ENCODE assay signal across 8 mouse cellular contexts in the genomic region with DNA sequence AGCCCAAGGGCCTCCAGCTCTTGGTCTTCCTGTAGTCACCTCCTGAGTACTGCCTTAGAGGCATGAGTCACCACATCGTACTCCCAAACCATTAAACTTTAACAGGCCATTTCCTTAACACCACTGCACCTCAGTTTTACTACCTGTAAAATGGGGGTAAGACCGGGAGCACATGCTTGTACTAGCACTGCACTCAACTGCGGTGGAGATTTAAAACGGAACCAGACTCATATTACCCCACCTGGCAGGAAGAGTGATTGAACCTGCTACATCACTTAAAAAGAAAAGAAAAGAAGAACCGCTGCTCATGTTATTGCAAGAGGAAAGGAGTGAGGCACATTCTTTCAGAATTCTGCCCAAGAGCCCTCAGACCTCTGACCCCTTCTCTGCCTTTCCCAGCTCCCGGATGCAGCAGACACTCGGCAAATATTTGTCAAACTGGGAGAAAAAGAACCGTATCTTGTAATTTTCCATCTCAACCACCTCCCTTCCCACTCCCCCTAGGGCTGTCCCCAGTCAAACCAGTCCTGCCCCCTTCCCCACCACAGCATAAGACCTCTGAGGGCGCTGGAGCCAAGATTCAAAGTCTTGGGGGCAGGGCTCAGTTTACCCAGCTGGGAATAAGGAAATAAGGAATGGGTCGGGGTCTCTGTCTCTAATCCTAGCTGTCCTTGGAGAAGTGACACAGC. TPM values are rescaled to one million over a fixed set of nuclear protein-coding genes. Genes with fewer than 3 reads are reported as not detected.
DNase-seq lines count a peak whose midpoint lies in the region; ATAC-seq lines count a peak whose summit lies in the region.

No protein-coding gene starts in this region.

- no peak for ATAC-seq in hindbrain, embryonic 12.5 days (ENCODE audit: low FRiP score)
- no peak for ATAC-seq in liver, embryonic 13.5 days (ENCODE audit: low read depth)
- no peak for ATAC-seq in neural tube, embryonic 13.5 days (ENCODE audit: low read depth)

- peak overlapping the region; percentile 97 for H3K4me3 ChIP-seq in hindbrain, embryonic 12.5 days
- peak overlapping the region; percentile 95 for H3K4me3 ChIP-seq in liver, embryonic 13.5 days (replicated peaks)
- peak overlapping the region; percentile 96 for H3K4me3 ChIP-seq in neural tube, embryonic 13.5 days

- DNase-seq in adrenal gland, adult (ENCODE audit: inconsistent age in 2 of 2, low spot score in 1 of 2): peak; percentile 30 to 83
- DNase-seq in adrenal gland, adult 8-10 months: no peak
- peak; percentile 35 for DNase-seq in NIH3T3 (ENCODE audit: low read depth)
- DNase-seq in liver, embryonic 13.5 days: no peak
- DNase-seq in c-Kit-positive CD71-positive TER-119-positive erythroid progenitor cells, embryonic 14.5 days (ENCODE audit: low spot score): no peak
- DNase-seq in cerebellum, adult 11-12 months: no peak

- peaks cover 11% of the 10 kb centered on the region for H3K36me3 ChIP-seq in hindbrain, embryonic 12.5 days
- H3K36me3 ChIP-seq in liver, embryonic 13.5 days: peaks cover 15% of the 10 kb centered on the region
- H3K36me3 ChIP-seq in neural tube, embryonic 13.5 days: peaks cover 16% of the 10 kb centered on the region

- no peaks in the 10 kb centered on the region for H3K9me3 ChIP-seq in hindbrain, embryonic 12.5 days (replicated peaks)
- H3K9me3 ChIP-seq in liver, embryonic 13.5 days (replicated peaks): no peaks in the 10 kb centered on the region
- no peaks in the 10 kb centered on the region for H3K9me3 ChIP-seq in neural tube, embryonic 13.5 days

- H3K4me2 ChIP-seq in hindbrain, embryonic 12.5 days (replicated peaks): peak overlapping the region; percentile 92
- peak overlapping the region; percentile 100 for H3K4me2 ChIP-seq in liver, embryonic 13.5 days
- peak overlapping the region; percentile 96 for H3K4me2 ChIP-seq in neural tube, embryonic 13.5 days

- WGBS in hindbrain, embryonic 12.5 days: 43% methylated on average over 10 of the region's 10 CpGs
- 36% methylated on average over 10 of the region's 10 CpGs for WGBS in liver, embryonic 13.5 days (ENCODE audit: insufficient replicate concordance)
- WGBS in neural tube, embryonic 13.5 days: 50% methylated on average over 10 of the region's 10 CpGs

- H3K4me1 ChIP-seq in hindbrain, embryonic 12.5 days: peaks cover 34% of the 10 kb centered on the region
- peaks cover 81% of the 10 kb centered on the region for H3K4me1 ChIP-seq in liver, embryonic 13.5 days (replicated peaks)
- H3K4me1 ChIP-seq in neural tube, embryonic 13.5 days (replicated peaks): peaks cover 47% of the 10 kb centered on the region

- peak overlapping the region; percentile 75 for H3K9ac ChIP-seq in hindbrain, embryonic 12.5 days
- H3K9ac ChIP-seq in liver, embryonic 13.5 days: peak overlapping the region; percentile 94
- H3K9ac ChIP-seq in neural tube, embryonic 13.5 days: peak overlapping the region; percentile 95

- no peaks in the 10 kb centered on the region; the same call in 1 of the 2 replicates for H3K27me3 ChIP-seq in hindbrain, embryonic 12.5 days
- no peaks in the 10 kb centered on the region for H3K27me3 ChIP-seq in liver, embryonic 13.5 days
- H3K27me3 ChIP-seq in neural tube, embryonic 13.5 days: 0 out of 2 replicates have a peak, but pooled peaks cover 1% of the 10 kb centered on the region

- 0 out of 2 replicates have a peak overlapping the region, but pooled peaks have one; percentile 48 for H3K27ac ChIP-seq in hindbrain, embryonic 12.5 days
- H3K27ac ChIP-seq in liver, embryonic 13.5 days: peak overlapping the region; percentile 98
- H3K27ac ChIP-seq in neural tube, embryonic 13.5 days (replicated peaks): peak overlapping the region; percentile 86; the same call in 1 of the 2 replicates

RNA-seq across cellular contexts. Expression of a gene that starts 2.5 kb away (rescaled TPM):
- total RNA-seq in adrenal gland, adult 8-10 months (2022): 10 to 100 TPM; 44.8 to 70.6 (median 59.1) TPM
- 52.7 and 60.3 TPM in 2 replicates for polyA plus RNA-seq in hindbrain, embryonic 12.5 days (2016; fragmentation: Nextera tagmentation; extraction: Ambion mirVana)
- polyA plus RNA-seq in liver, embryonic 13.5 days (2015; fragmentation: Nextera tagmentation; extraction: Ambion mirVana): 45.6 and 46.7 TPM in 2 replicates
- 41.2 and 46.3 TPM in 2 replicates for polyA plus RNA-seq in neural tube, embryonic 13.5 days (2015; fragmentation: Nextera tagmentation; extraction: Ambion mirVana)

RNA-seq across cellular contexts. Expression of a gene that starts 10.7 kb away (rescaled TPM):
- not detected for total RNA-seq in adrenal gland, adult 8-10 months (2022)
- 0.17 TPM in 1 of 2 replicates, not detected in the other for polyA plus RNA-seq in hindbrain, embryonic 12.5 days (2016; fragmentation: Nextera tagmentation; extraction: Ambion mirVana)
- polyA plus RNA-seq in liver, embryonic 13.5 days (2015; fragmentation: Nextera tagmentation; extraction: Ambion mirVana): not detected in 2 replicates
- 0.41 and 0.59 TPM in 2 replicates for polyA plus RNA-seq in neural tube, embryonic 13.5 days (2015; fragmentation: Nextera tagmentation; extraction: Ambion mirVana)

RNA-seq across cellular contexts. Expression of a gene that starts 13.3 kb away (rescaled TPM):
- 10 to 100 TPM in 1 of 4 experiments, 1 to 10 TPM in 3; 3.8 to 15.0 (median 6.8) TPM for total RNA-seq in adrenal gland, adult 8-10 months (2022)
- polyA plus RNA-seq in hindbrain, embryonic 12.5 days (2016; fragmentation: Nextera tagmentation; extraction: Ambion mirVana): 67.8 and 68.0 TPM in 2 replicates
- 4.0 and 4.1 TPM in 2 replicates for polyA plus RNA-seq in liver, embryonic 13.5 days (2015; fragmentation: Nextera tagmentation; extraction: Ambion mirVana)
- polyA plus RNA-seq in neural tube, embryonic 13.5 days (2015; fragmentation: Nextera tagmentation; extraction: Ambion mirVana): 103 and 117 TPM in 2 replicates

RNA-seq across cellular contexts. Expression of a gene that starts 40.7 kb away (rescaled TPM):
- total RNA-seq in adrenal gland, adult 8-10 months (2022): 1 to 10 TPM; 1.6 to 9.4 (median 5.6) TPM
- polyA plus RNA-seq in hindbrain, embryonic 12.5 days (2016; fragmentation: Nextera tagmentation; extraction: Ambion mirVana): 0.10 TPM in 1 of 2 replicates, not detected in the other
- polyA plus RNA-seq in liver, embryonic 13.5 days (2015; fragmentation: Nextera tagmentation; extraction: Ambion mirVana): 0.03 TPM in 1 of 2 replicates, not detected in the other
- 0.06 and 0.19 TPM in 2 replicates for polyA plus RNA-seq in neural tube, embryonic 13.5 days (2015; fragmentation: Nextera tagmentation; extraction: Ambion mirVana)

RNA-seq across cellular contexts. Expression of a gene that starts 41.0 kb away (rescaled TPM):
- 10 to 100 TPM; 32.4 to 41.5 (median 33.7) TPM for total RNA-seq in adrenal gland, adult 8-10 months (2022)
- 41.1 and 41.7 TPM in 2 replicates for polyA plus RNA-seq in hindbrain, embryonic 12.5 days (2016; fragmentation: Nextera tagmentation; extraction: Ambion mirVana)
- 17.3 and 18.8 TPM in 2 replicates for polyA plus RNA-seq in liver, embryonic 13.5 days (2015; fragmentation: Nextera tagmentation; extraction: Ambion mirVana)
- polyA plus RNA-seq in neural tube, embryonic 13.5 days (2015; fragmentation: Nextera tagmentation; extraction: Ambion mirVana): 38.7 and 39.9 TPM in 2 replicates

Comparison
In these comparisons a context has a peak if more than half of its experiments do, and no peak if none do; other contexts are left out.
1. DNase-seq: peak in adrenal gland, adult (2 of 2) and NIH3T3 (single experiment); none in adrenal gland, adult 8-10 months (single experiment), liver, embryonic 13.5 days (single experiment), c-Kit-positive CD71-positive TER-119-positive erythroid progenitor cells, embryonic 14.5 days (single experiment) and cerebellum, adult 11-12 months (single experiment).
2. H3K27ac ChIP-seq: peak in every context shown above with its lines; median percentile 98 in liver, embryonic 13.5 days; 86 in neural tube, embryonic 13.5 days; 48 in hindbrain, embryonic 12.5 days.
3. RNA of a gene that starts 13.3 kb away (polyA plus RNA-seq): 103 to 117 TPM in neural tube, embryonic 13.5 days and 67.8 to 68.0 TPM in hindbrain, embryonic 12.5 days; 4.0 to 4.1 TPM in liver, embryonic 13.5 days; every median in the first group is over 10 times any median in the second.
4. Peak in every context shown above with its lines, with median percentiles within 50 percentile points of each other: H3K4me2 ChIP-seq, H3K4me3 ChIP-seq and H3K9ac ChIP-seq.